Mouse (Mus musculus): ENCODE measurements around the gene Ncor2. TPM values are rescaled to one million over a fixed set of nuclear protein-coding genes. Genes with fewer than 3 reads are reported as not detected.
"Not testable (repeated sequence)": the region's sequence is repeated elsewhere in the genome, so short reads cannot be mapped to it uniquely, and the experiment has no call there.

Gene Ncor2
- total RNA-seq (2021) = 100 to 1,000 TPM; 104 to 112 TPM

GRCm38 (mm10) chr5:125179007-125179734 is at the start of gene Ncor2:
Ncor2 (minus strand) TSS chr5:125179219.
- peak; percentile 84 for DNase-seq

GRCm38 (mm10) chr5:125227699-125228098 is 48.7 kb upstream of the Ncor2 start:
- DNase-seq = no peak

GRCm38 (mm10) chr5:125226229-125226634 is 47.2 kb upstream of the Ncor2 start:
- DNase-seq = peak; percentile 57

- no peak for DNase-seq
Measured at GRCm38 (mm10) chr5:125224925-125225324, 45.9 kb upstream of the Ncor2 start.

GRCm38 (mm10) chr5:125223961-125224360 is 44.9 kb upstream of the Ncor2 start:
- no peak for DNase-seq

- no peak for DNase-seq
Measured at GRCm38 (mm10) chr5:125222706-125223105, 43.7 kb upstream of the Ncor2 start.

- peak; percentile 74 for DNase-seq
Measured at GRCm38 (mm10) chr5:125221868-125222267, 42.8 kb upstream of the Ncor2 start.

GRCm38 (mm10) chr5:125217426-125218170 is 38.6 kb upstream of the Ncor2 start:
- DNase-seq = no peak

GRCm38 (mm10) chr5:125215930-125216459 is 37.0 kb upstream of the Ncor2 start:
- DNase-seq = peak; percentile 74

GRCm38 (mm10) chr5:125215346-125215929 is 36.4 kb upstream of the Ncor2 start:
- peak; percentile 72 for DNase-seq

- peak; percentile 22 for DNase-seq
Measured at GRCm38 (mm10) chr5:125214064-125214463, 35.0 kb upstream of the Ncor2 start.

GRCm38 (mm10) chr5:125204910-125205309 is 25.9 kb upstream of the Ncor2 start:
- peak; percentile 48 for DNase-seq

GRCm38 (mm10) chr5:125204199-125204815 is 25.3 kb upstream of the Ncor2 start:
- no peak for DNase-seq

- peak; percentile 38 for DNase-seq
Measured at GRCm38 (mm10) chr5:125203759-125204158, 24.7 kb upstream of the Ncor2 start.

- DNase-seq = peak; percentile 88
Measured at GRCm38 (mm10) chr5:125203099-125203498, 24.1 kb upstream of the Ncor2 start.

GRCm38 (mm10) chr5:125202100-125202499 is 23.1 kb upstream of the Ncor2 start:
- DNase-seq = peak; percentile 42

GRCm38 (mm10) chr5:125199086-125199485 is 20.1 kb upstream of the Ncor2 start:
- no peak for DNase-seq

GRCm38 (mm10) chr5:125197325-125197724 is 18.3 kb upstream of the Ncor2 start:
- not testable (repeated sequence) for DNase-seq

- DNase-seq = no peak
Measured at GRCm38 (mm10) chr5:125196054-125196453, 17.0 kb upstream of the Ncor2 start.

GRCm38 (mm10) chr5:125195142-125195541 is 16.1 kb upstream of the Ncor2 start:
- no peak for DNase-seq

- no peak for DNase-seq
Measured at GRCm38 (mm10) chr5:125193478-125194439, 14.7 kb upstream of the Ncor2 start.
